Mouse (Mus musculus) left cerebral cortex, postnatal 14 days (tissue): Measurements from ENCODE around the gene Gstm1. TPM values are rescaled to one million over a fixed set of nuclear protein-coding genes. Genes with fewer than 3 reads are reported as not detected.
"Not testable (repeated sequence)": the region's sequence is repeated elsewhere in the genome, so short reads cannot be mapped to it uniquely, and the experiment has no call there.

Experiments
- DNase-seq, 2 experiments: peaks; one replicate each; pipeline ENCODE4 v3.0.0; 2021 to 2022; ENCODE audit warnings: low spot score in 2 of 2, mixed read lengths in 1 of 2
- intact Hi-C: fragments of 180-260 bp; cut with DNase I; formaldehyde crosslinking; loops from one replicate; pipeline ENCODE4 v1.15.1; 2025
- total RNA-seq, 2 experiments: library from RNA; stranded (reverse); gene quantifications; 2 replicates each; pipeline ENCODE4 v1.2.3; 2021

The Gstm1 gene
- total RNA-seq, 2 experiments from 2014 or later = 66.2 to 73.0 TPM

DNA sequence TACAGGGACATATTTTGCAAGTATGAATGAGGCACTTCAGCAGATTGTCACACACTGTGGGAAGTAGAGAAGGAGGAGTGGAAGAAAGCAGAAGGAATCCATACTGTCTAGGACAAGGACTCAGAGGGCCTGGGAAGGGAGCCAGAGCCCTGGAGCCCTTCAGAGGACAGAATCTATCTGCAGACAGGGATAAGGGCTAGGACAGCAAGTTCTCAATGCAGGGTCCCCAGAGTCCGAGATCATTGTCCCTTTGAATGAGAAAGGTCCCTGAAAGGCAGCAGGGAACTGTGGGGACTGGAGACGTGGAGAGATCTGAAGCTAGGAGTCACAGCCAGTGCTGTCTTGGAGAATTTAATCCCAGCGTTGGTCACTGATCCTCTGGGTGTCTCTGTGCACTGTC is 1.5 kb upstream of the Gstm1 start:
- intact Hi-C loops = loop anchor here (2.0 to 5.0 kb wide), 3 partner anchors 42 to 152 kb away; no protein-coding TSS in a partner anchor
- DNase-seq = not testable (repeated sequence)

DNA sequence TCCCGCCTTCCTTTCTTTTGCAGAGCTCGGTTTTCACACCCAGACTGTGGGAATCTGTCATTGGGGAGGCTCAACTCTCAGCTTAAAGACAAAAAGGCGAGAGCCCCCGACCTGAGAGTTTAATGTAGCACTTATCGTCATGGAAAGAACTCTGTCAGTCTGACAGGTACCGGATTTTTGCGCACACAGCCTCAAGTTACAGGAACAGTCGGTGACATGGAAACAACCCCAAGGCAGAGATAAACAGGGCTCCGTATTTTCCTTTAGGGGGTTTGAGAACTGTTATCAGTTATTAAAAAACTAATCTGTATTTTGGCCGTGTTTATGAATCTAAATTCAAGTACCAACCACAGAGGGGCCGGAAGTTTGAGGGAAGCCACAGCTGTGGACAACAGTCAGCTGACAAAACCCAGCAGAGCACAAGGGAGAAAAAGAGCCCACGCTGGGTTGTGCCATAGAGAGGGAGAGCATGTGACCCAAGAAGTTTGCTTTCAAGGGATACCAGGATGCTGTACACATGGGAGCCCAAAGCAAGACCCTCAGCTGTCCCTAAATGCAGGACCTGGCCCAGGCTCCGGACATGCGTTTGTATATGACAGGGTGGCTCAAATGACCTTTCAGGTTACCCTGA is 532 bp upstream of the Gstm1 start:
- DNase-seq = no peak
- intact Hi-C loops = loop anchor here (2.0 to 5.0 kb wide), 3 partner anchors 42 to 151 kb away; no protein-coding TSS in a partner anchor

DNA sequence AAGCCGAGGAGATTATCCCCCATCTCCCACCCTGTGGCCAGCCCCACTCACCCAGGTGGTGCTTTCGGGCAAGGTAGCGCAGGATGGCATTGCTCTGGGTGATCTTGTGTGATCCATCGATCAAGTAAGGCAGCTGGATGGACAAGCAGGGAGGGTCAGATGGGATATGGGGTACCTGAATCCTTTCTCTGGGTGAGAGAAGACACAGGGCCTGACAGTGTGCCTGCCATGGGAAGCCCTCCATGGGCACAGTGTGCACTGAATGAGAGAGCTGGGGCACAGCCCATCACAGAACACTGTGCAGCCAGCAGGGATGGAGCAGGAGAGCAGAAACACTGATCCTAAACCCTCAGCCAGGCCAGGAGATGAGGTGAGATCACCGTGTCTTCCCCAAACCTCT is 1.3 kb downstream of the Gstm1 start:
- intact Hi-C loops = loop anchor here (5.0 kb wide), 2 partner anchors 79 to 149 kb away; no protein-coding TSS in a partner anchor
- not testable (repeated sequence) for DNase-seq

DNA sequence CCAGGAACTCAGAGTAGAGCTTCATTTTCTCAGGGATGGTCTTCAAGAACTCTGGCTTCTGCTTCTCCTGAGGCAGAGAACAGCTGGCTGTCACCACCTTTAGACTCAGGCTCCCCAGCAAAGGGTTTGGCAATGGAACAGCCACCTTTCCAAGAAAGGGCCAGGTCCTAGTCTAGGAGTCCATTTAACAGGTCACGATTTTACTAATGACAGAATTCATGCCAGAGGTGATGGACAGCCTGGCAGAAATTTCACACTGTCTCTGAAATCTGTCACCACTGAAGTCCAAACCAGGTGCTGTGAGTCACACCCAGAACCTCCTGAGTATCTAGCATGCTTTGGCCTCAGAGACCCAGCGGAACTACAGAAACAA is 2.8 kb downstream of the Gstm1 start:
- DNase-seq = no peak
- intact Hi-C loops = loop anchor here (5.0 kb wide), 2 partner anchors 78 to 148 kb away; no protein-coding TSS in a partner anchor

DNA sequence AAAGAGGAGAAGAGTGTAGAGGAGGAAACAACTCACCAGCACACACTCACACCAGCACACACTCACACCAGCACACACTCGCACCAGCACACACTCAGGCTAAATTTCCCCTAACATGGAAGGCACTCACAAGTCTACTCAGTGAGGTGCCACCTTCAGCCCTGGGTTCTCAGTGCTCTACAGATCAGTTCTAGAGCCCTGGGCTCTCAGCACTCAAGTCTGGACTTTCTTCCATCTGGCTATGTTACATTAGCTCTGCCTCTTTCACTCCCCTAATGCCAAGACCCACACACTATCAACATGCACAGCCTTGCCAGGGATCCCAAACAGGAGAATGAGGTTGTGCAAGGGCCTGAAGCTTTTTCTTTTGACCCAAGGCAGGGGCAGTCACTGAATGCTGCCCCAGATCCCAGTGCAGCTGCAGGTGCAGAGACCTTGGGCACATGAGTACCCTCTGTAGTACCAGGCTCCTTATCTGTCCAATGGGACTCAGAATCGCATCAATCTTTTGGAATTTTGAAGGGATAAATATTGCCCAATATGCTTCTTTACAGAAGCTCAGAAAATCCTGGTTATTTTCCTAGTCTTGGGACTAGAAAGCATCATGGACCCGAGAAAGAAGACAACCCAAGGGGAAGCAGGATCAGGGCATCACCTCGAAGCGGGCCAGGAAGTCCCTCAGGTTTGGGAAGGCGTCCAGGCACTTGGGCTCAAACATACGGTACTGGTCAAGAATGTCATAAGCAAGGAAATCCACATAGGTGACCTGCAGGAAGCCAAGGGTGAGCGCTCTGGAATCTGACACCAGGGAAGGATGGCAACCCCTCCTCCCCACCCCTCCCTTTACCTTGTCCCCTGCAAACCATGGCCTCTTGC is 3.4 kb downstream of the Gstm1 start:
- intact Hi-C loops = no loop called here
- DNase-seq = no peak

DNA sequence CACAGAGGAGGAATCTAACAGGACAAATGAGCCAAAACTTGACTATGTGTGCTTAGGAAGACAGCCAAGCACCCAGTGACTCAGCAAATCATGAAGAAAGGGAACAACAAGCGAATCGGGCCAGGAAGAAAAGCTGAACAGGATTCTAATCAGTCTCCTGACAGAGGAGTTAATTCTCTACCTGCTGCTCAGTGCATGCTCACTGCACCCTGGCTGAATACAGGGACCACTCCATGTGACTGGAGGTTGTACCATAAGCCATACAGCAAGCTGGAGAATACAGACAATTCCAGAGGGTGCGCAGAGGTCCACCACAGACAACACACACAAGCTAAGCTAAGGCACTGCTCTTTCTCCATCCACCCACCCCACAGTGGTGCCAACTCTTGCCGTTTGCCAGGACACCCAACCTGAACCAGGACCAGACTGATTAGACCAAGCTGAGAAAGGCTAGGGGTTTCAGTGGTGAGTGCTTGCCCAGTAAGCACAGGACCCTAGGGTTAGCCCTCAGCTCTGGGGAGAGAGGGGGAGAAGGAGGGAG is 4.4 kb downstream of the Gstm1 start:
- intact Hi-C loops = no loop called here
- peak; percentile 64 to 78 for DNase-seq

DNA sequence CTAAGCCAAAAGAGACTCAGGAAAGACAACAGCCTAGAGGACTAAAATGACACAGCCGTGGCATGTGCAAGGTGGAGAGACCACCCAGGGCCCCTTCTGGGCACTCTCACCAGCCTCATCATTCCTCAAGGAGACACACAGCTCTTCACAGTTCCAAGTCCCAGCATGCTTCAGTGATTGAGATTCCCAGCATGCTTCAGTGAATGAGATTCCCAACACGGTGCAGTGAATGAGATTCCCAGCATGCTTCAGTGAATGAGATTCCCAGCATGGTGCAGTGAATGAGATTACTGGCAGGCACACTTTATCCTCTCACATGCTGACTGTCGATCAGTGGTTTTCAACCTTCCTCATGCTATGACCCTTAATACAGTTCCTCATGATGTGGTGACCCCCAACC is 6.2 kb downstream of the Gstm1 start:
- intact Hi-C loops = no loop called here
- DNase-seq = no peak

- DNase-seq = peak in 1 of 2 experiments; percentile 68
- intact Hi-C loops = no loop called here
Measured at GRCm38 (mm10) chr3:108010286-108010685, 7.5 kb downstream of the Gstm1 start.

DNA sequence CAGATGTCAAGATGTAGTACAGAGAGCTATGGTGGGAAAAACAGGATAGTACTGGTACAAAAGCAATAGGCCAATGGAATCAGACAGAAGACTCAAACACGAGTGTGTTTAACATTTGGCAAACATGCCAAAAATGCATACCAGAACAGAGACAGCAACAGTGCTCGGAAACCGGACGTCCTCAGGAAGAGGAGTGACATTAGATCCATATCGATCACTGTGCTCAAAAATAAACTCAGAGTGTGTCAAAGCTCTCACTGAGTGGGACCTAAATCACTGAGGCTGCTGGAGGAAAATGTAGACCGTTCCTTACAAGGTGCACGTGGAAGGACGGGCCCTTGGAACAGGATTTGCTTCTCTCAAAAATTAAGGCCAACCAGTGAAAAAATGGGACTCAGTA is 15.8 kb downstream of the Gstm1 start:
- intact Hi-C loops = no loop called here
- no peak for DNase-seq

GRCm38 (mm10) chr3:107999491-107999890 is 18.3 kb downstream of the Gstm1 start:
- no peak for DNase-seq
- intact Hi-C loops = no loop called here

- intact Hi-C loops = no loop called here
- DNase-seq = no peak
Measured at GRCm38 (mm10) chr3:107998591-107998990, 19.2 kb downstream of the Gstm1 start.

DNA sequence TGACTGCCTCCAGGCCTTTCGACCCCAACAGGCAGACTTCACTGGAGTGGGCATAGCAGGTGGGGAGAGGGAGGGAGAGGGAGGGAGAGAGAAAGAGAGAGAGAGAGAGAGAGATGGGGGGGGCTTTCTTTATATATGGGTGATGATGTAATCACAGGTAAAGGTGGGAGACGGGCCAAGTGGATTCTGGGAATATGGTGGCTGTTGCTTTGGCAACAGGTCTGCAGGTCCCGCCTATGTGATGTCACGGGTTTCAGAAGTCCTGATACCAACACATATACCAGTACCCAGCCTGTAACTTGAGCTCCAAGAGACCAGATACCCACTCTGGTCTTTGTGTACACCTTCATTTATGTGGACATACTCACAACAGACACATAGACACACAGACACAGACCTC is 21.2 kb downstream of the Gstm1 start:
- intact Hi-C loops = no loop called here
- DNase-seq = no peak

DNA sequence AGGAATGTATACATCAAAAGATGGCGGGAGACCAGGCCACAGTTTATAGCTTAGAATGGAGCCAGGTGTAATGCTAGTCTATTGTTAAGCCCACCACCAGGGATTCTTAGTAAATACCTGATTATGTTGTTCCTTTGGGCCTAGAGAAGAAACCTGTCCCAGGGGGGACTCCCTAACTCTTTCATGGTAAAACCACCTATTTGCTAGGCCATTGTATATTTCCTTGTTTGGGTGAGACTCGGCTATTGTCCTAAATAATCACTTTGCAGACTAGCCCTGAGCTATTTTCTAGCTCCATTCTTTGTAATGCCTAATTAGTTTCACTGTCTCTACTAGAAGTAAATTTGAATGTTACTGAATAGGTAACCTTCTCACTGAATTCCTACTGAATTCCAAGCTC is 21.8 kb downstream of the Gstm1 start:
- DNase-seq, intact Hi-C loops: not testable (repeated sequence)

- intact Hi-C loops = no loop called here
- peak in 1 of 2 experiments; percentile 23 for DNase-seq
Measured at GRCm38 (mm10) chr3:107986041-107986562, 31.7 kb downstream of the Gstm1 start, which contains the start of gene Gstm2. Gene Gstm2, minus strand, starts transcription at chr3:107986453.

GRCm38 (mm10) chr3:107985141-107985540 is 32.6 kb downstream of the Gstm1 start:
- intact Hi-C loops, DNase-seq: not testable (repeated sequence)

- intact Hi-C loops = no loop called here
- DNase-seq = no peak
Measured at GRCm38 (mm10) chr3:107984471-107984870, 33.3 kb downstream of the Gstm1 start.

DNA sequence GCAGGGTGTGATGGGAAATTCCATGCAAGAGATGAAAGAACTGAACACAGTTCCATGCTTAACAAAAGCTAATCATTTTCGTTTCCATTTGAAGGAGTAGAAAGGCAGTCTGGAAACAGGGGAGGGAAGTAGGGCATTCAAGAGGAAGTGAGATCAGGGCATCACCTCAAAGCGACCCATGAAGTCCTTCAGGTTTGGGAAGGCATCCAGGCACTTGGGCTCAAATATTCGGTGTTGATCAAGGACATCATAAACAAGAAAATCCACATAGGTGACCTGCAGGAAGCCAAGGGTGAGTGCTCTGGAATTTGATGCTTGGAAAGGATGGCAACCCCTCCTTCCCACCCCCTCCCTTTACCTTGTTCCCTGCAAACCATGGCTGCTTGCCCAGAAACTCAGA is 34.0 kb downstream of the Gstm1 start:
- no peak for DNase-seq
- intact Hi-C loops = no loop called here

DNA sequence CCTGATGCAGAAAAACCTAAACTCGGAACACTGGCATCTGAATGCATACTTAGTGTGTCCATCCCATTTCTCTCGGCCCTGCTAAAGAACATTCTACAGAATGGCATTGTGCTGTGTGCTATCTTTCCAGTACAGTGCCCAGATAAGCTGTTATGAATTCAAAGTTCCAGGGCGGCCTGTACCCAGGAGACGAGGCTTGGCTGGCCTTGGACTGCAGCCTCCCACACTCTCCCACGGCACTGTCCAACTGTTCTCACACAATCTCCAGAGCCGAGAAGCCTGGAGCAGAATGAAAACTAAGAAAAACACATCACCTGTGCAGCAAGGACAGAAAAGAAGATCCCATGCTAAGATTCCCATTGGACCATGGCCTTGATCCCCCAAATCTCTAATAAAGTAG is 35.0 kb downstream of the Gstm1 start:
- intact Hi-C loops = no loop called here
- DNase-seq = no peak

GRCm38 (mm10) chr3:107981261-107981660 is 36.5 kb downstream of the Gstm1 start:
- DNase-seq = peak in 1 of 2 experiments; percentile 23

DNA sequence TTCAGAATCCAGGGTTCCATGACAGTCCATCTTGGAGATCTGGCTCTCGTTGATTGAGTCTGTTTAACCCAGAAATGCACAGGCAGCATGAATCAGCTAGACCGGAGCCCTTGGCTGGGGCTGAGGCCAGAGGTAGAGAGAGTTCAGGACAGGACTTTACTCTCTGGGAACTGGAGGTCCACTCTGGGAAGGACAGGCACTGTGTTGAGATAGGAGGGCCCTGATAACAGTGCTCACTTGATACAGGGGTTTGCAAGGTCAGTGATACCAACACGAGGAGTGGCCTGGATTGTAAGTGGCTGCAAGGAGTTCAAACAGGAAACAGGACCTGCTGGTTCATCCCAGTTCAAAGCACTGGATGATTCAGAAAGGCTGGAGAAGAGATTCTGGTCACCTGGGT is 40.1 kb downstream of the Gstm1 start:
- intact Hi-C loops = no loop called here
- no peak for DNase-seq

More at GRCm38 (mm10) chr3:107981261-107981660, 36.5 kb downstream of the Gstm1 start:
- intact Hi-C loops = no loop called here
